Mouse (Mus musculus) liver, embryonic 14 days (tissue): ENCODE results near the gene Nipa2. TPM values are rescaled to one million over a fixed set of nuclear protein-coding genes. Genes with fewer than 3 reads are reported as not detected.

Experiments
- polyA plus RNA-seq: library from polyadenylated mRNA; depleted of rRNA; stranded (reverse); fragments of >200 nt; gene quantifications from 2 replicates; pipeline ENCODE4 v1.2.3, GENCODE M21; 2012; rRNA removed

Nipa2 gene
- 9.5 and 13.0 TPM in 2 replicates for polyA plus RNA-seq

DNA sequence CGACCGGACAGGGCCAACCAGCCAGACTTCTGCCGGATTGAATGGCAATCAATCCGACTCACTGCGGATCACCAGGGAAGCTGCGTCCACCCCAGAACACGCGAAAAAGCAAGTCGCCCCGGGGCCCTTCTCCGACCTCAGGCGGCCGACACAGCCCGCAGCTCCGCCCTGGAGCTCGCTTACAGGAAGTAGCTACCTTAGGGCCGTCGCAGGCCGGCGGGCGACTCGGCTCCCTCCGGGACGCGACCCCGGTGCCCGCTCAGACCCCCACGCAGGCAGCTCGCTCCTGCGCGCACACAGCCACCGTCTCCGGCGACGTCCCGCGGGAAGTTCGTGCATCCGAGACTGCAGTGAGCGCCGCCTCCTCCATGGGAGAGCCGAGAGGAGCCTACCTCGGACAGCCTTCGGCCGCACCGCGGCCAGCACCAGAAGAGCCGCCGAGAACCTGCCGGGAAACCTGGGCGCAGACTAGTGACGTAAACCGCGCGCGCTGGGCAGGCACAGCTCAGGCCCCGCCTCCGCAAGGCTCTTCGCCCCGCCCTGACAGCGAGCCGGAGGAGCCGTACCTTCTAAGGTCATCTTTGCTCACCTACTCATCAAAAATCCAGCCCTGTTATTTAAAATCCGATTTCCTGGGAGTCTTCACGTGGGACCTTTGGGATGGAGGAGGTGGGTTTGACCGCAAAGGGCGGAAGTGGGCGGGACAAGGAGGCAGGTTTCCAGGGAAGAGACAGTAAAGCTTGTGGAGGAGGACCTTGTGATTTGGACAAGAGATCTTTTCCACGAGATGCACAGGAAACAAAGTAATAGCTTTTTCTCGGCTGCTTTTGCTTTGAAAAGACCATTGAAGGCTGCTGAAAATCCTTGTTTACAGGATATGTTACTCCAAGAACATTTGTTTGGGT, at the start of gene Nipa2:
Gene Nipa2, minus strand, starts transcription at position 473 of the 905 bp plus-strand sequence.

Other genes with a start within 250 kb of the Nipa2 start
- gene Siglech, start 194.3 kb downstream of the Nipa2 start, polyA plus RNA-seq: 0.31 and 0.32 TPM in 2 replicates
- 4.8 and 5.6 TPM in 2 replicates for gene Tubgcp5, start 168.3 kb downstream of the Nipa2 start, polyA plus RNA-seq
- 5.7 and 6.6 TPM in 2 replicates for gene Cyfip1, start 120.7 kb downstream of the Nipa2 start, polyA plus RNA-seq
- 8.1 and 9.6 TPM in 2 replicates for gene Nipa1, start 57.5 kb upstream of the Nipa2 start, polyA plus RNA-seq
- gene Herc2, start 87.7 kb upstream of the Nipa2 start, polyA plus RNA-seq: 6.1 and 7.5 TPM in 2 replicates